Mouse (Mus musculus) limb, embryonic 14.5 days (tissue): ENCODE measurements at regions not wholly inside any gene's neighbourhood (a gene's known extent, or its start where the extent isn't known, plus 50 kb on each side); places are given as distances from the start of the nearest gene placed in this dataset.

Experiments used
- ATAC-seq: fragments of 200-750 bp; cut with Nextera tagmentation; 2 replicates; pipeline ENCODE4 v1.8.0; 2017; ENCODE audit warnings: low read depth, moderate number of reproducible peaks, moderate TSS enrichment; ENCODE audit not compliant: low FRiP score
- DNase-seq: peaks from one replicate; pipeline ENCODE4 v3.0.0-alpha.2; 2015; ENCODE audit warnings: low spot score
- H3K27ac ChIP-seq: fragments of 300-500 bp; sonication (generic); replicated peaks from 2 replicates; pipeline ENCODE4 v1.5.1; 2014; ENCODE audit warnings: low read depth, mild to moderate bottlenecking, low read length, moderate library complexity, mixed read lengths
- H3K27me3 ChIP-seq: fragments of 300-500 bp; sonication (generic); 2 replicates; pipeline ENCODE4 v1.6.1; 2014; ENCODE audit warnings: low read length, mixed read lengths; ENCODE audit not compliant: control insufficient read depth, insufficient read depth
- H3K36me3 ChIP-seq: fragments of 300-500 bp; sonication (generic); 2 replicates; pipeline ENCODE4 v1.6.1; 2014; ENCODE audit warnings: mild to moderate bottlenecking, low read length, moderate library complexity, mixed read lengths; ENCODE audit not compliant: control insufficient read depth, insufficient read depth
- H3K4me1 ChIP-seq: fragments of 300-500 bp; sonication (generic); 2 replicates; pipeline ENCODE4 v1.6.1; 2014; ENCODE audit warnings: antibody characterized with exemption, low read length, mixed read lengths; ENCODE audit not compliant: control insufficient read depth, insufficient read depth
- H3K4me2 ChIP-seq: fragments of 300-500 bp; sonication (generic); replicated peaks from 2 replicates; pipeline ENCODE4 v1.6.1; 2014; ENCODE audit warnings: low read depth, mild to moderate bottlenecking, low read length, moderate library complexity; ENCODE audit not compliant: severe bottlenecking
- H3K4me3 ChIP-seq: fragments of 300-500 bp; sonication (generic); replicated peaks from 2 replicates; pipeline ENCODE4 v1.5.1; 2014; ENCODE audit warnings: low read length
- H3K9ac ChIP-seq: fragments of 300-500 bp; sonication (generic); 2 replicates; pipeline ENCODE4 v1.6.1; 2014; ENCODE audit warnings: mild to moderate bottlenecking, low read depth, low read length, moderate library complexity; ENCODE audit not compliant: severe bottlenecking
- H3K9me3 ChIP-seq: fragments of 300-500 bp; sonication (generic); 2 replicates; pipeline ENCODE4 v1.6.1; 2016; ENCODE audit warnings: low read length; ENCODE audit not compliant: control insufficient read depth
- POLR2A ChIP-seq: fragments of 200-500 bp; IDR thresholded peaks from 2 replicates; pipeline ENCODE4 v1.8.0; 2012; ENCODE audit warnings: inconsistent platforms, mild to moderate bottlenecking, moderate library complexity, borderline replicate concordance; ENCODE audit not compliant: insufficient read depth, insufficient read length; ENCODE audit errors: extremely low read depth
- WGBS: fragments of 180-500 bp; shearing (Covaris S2); extraction: QIAGEN DNeasy Blood & Tissue Kit; methylation state at CpG from one replicate; pipeline ENCODE4 v1.1.7; 2014; 5-methylcytosine and 5-hydroxymethylcytosine counted together

GRCm38 (mm10) chr1:102628061-102628460, 2140.3 kb upstream of the Cdh20 start:
- Histone ChIP-seq H3K4me1 (no peaks in the 10 kb centered on the region), H3K9ac (no peak overlapping the region), H3K27me3 (no peaks in the 10 kb centered on the region), H3K9me3 (no peaks in the 10 kb centered on the region), H3K4me3 (no peak overlapping the region), H3K27ac (no peak overlapping the region), H3K36me3 (no peaks in the 10 kb centered on the region), H3K4me2 (no peak overlapping the region)
- WGBS, result 79% methylated on average over 7 of the region's 7 CpGs
- TF ChIP-seq POLR2A, result no peak
- ATAC-seq, result peak; percentile 100
- peak; percentile 86 for DNase-seq

GRCm38 (mm10) chr1:102644379-102644778, 2123.9 kb upstream of the Cdh20 start:
- Histone ChIP-seq H3K9ac (no peak overlapping the region), H3K9me3 (no peaks in the 10 kb centered on the region), H3K27ac (no peak overlapping the region), H3K27me3 (no peaks in the 10 kb centered on the region), H3K36me3 (no peaks in the 10 kb centered on the region), H3K4me1 (no peaks in the 10 kb centered on the region), H3K4me3 (no peak overlapping the region), H3K4me2 (no peak overlapping the region)
- no peak for TF ChIP-seq POLR2A
- ATAC-seq (no peak), DNase-seq (no peak)
- WGBS, result 58% methylated on average over 1 of the region's 1 CpGs

- Histone ChIP-seq H3K36me3 (no peaks in the 10 kb centered on the region), H3K4me2 (no peak overlapping the region), H3K4me3 (no peak overlapping the region), H3K27me3 (no peaks in the 10 kb centered on the region), H3K9ac (no peak overlapping the region), H3K4me1 (no peaks in the 10 kb centered on the region), H3K27ac (no peak overlapping the region), H3K9me3 (no peaks in the 10 kb centered on the region)
- no peak for DNase-seq
- no peak for ATAC-seq
- 60% methylated on average over 2 of the region's 2 CpGs for WGBS
- TF ChIP-seq POLR2A, result no peak
These were observed 2080.8 kb upstream of the Cdh20 start for GRCm38 (mm10) chr1:102687367-102688070.

DNA sequence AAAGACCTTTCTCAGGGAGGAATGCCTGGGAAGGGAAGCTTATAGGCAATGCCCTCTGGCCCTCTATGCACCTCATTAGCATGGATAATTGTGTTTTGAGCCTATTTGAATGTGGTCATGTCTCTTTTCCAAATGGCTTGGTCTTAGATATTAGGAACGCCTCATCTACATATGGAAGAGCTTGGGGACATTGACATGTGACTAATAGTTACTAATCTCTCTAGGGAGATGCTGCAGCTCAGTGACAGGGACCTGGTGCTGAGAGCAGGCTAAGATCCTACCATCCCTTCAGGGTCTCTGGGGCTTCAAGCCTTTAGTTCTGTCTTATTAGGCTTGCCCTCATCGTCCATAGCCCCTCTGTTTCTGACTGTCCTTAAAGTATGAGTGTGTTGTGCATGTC, 2051.9 kb upstream of the Cdh20 start:
- H3K36me3 ChIP-seq, result no peaks in the 10 kb centered on the region
- no peak overlapping the region for H3K4me3 ChIP-seq
- TF ChIP-seq POLR2A, result no peak
- ATAC-seq (no peak), DNase-seq (no peak)
- H3K9ac ChIP-seq, result no peak overlapping the region
- H3K4me1 ChIP-seq, result no peaks in the 10 kb centered on the region
- 84% methylated on average over 2 of the region's 2 CpGs for WGBS
- H3K27me3 ChIP-seq, result no peaks in the 10 kb centered on the region
- no peak overlapping the region for H3K4me2 ChIP-seq
- no peak overlapping the region for H3K27ac ChIP-seq
- H3K9me3 ChIP-seq, result no peaks in the 10 kb centered on the region

DNA sequence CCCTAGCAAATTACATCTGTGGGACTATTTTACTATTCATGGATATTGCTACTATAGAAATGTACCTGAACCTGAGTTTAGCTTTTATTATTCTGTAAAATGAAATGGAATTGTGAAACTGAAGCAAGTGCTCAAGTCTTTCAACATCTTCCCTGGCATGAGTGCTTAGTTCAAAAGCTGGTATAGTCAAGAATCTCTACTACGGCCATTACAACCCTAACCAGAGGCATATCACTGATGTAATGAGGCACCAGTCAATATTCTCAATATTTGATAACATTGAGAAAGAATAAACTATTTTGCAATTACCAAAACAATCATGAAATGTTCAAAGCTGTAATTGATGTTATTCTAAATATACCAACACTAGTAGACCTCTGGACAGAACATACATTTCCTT, 2034.3 kb upstream of the Cdh20 start:
- 92% methylated on average over 1 of the region's 1 CpGs for WGBS
- H3K27me3 ChIP-seq, result no peaks in the 10 kb centered on the region
- no peaks in the 10 kb centered on the region for H3K36me3 ChIP-seq
- H3K4me2 ChIP-seq, result no peak overlapping the region
- no peaks in the 10 kb centered on the region for H3K4me1 ChIP-seq
- no peak overlapping the region for H3K9ac ChIP-seq
- no peak for DNase-seq
- no peak overlapping the region for H3K27ac ChIP-seq
- H3K4me3 ChIP-seq, result no peak overlapping the region
- H3K9me3 ChIP-seq, result no peaks in the 10 kb centered on the region
- TF ChIP-seq POLR2A, result no peak
- no peak for ATAC-seq
